Mouse (Mus musculus) heart, postnatal 0 days (tissue): Measurements from ENCODE around the gene Mafb. TPM values are rescaled to one million over a fixed set of nuclear protein-coding genes. Genes with fewer than 3 reads are reported as not detected.

Experiments
- ATAC-seq: fragments of 200-750 bp; cut with Nextera tagmentation; 2 replicates; pipeline ENCODE4 v1.8.0; 2017; ENCODE audit warnings: low read depth, moderate number of reproducible peaks, moderate library complexity; ENCODE audit not compliant: insufficient read depth
- DNase-seq: peaks from one replicate; pipeline ENCODE4 v3.0.0-alpha.2; 2016; ENCODE audit warnings: low spot score
- H3K27ac ChIP-seq: fragments of 300-500 bp; sonication (generic); 2 replicates; pipeline ENCODE4 v1.5.1; 2014; ENCODE audit warnings: low read depth, mild to moderate bottlenecking
- H3K27me3 ChIP-seq: fragments of 300-500 bp; sonication (generic); 2 replicates; pipeline ENCODE4 v1.6.1; 2014; ENCODE audit warnings: low read length, mixed read lengths; ENCODE audit not compliant: control insufficient read depth, insufficient read depth
- H3K36me3 ChIP-seq: fragments of 300-500 bp; sonication (generic); replicated peaks from 2 replicates; pipeline ENCODE4 v1.6.1; 2014; ENCODE audit warnings: low read length, mixed read lengths; ENCODE audit not compliant: control insufficient read depth, insufficient read depth
- H3K4me1 ChIP-seq: fragments of 300-500 bp; sonication (generic); 2 replicates; pipeline ENCODE4 v1.6.1; 2014; ENCODE audit warnings: antibody characterized with exemption; ENCODE audit not compliant: control insufficient read depth, insufficient read depth
- H3K4me2 ChIP-seq: fragments of 300-500 bp; sonication (generic); 2 replicates; pipeline ENCODE4 v1.6.1; 2014; ENCODE audit warnings: low read depth, mild to moderate bottlenecking, low read length, moderate library complexity
- H3K4me3 ChIP-seq: fragments of 300-500 bp; sonication (generic); 2 replicates; pipeline ENCODE4 v1.5.1; 2014; ENCODE audit warnings: low read depth, low read length
- H3K9ac ChIP-seq: fragments of 300-500 bp; sonication (generic); replicated peaks from 2 replicates; pipeline ENCODE4 v1.6.1; 2014; ENCODE audit warnings: low read depth, low read length, mixed read lengths
- H3K9me3 ChIP-seq: fragments of 300-500 bp; sonication (generic); replicated peaks from 2 replicates; pipeline ENCODE4 v1.6.1; 2016; ENCODE audit warnings: low read length; ENCODE audit not compliant: control insufficient read depth
- CTCF ChIP-seq: IDR thresholded peaks from 2 replicates; pipeline ENCODE4 v1.5.1; 2016; ENCODE audit warnings: antibody characterized with exemption, control low read depth, low read depth
- EP300 ChIP-seq: IDR thresholded peaks from 2 replicates; pipeline ENCODE4 v1.6.1; 2016; ENCODE audit warnings: antibody characterized with exemption, low read depth
- WGBS: fragments of 180-500 bp; shearing (Covaris S2); extraction: QIAGEN DNeasy Blood & Tissue Kit; methylation state at CpG from one replicate; pipeline ENCODE4 v1.1.7; 2014; 5-methylcytosine and 5-hydroxymethylcytosine counted together
- polyA plus RNA-seq: library from polyadenylated mRNA; unstranded; fragments of >200 nt; fragmentation: Nextera tagmentation; extraction: Ambion mirVana; gene quantifications from 2 replicates; pipeline ENCODE4 v1.2.1, GENCODE M21; 2015
- total RNA-seq: library from RNA; depleted of rRNA; stranded (reverse); fragments of >200 nt; gene quantifications from 2 replicates; pipeline ENCODE4 v1.2.3, GENCODE M21; 2014; ENCODE audit warnings: low replicate concordance

Mafb gene
- total and polyA plus RNA-seq, 2 experiments from 2014 or later = 4.5 to 4.8 TPM

GRCm38 (mm10) chr2:160348072-160348604 lies 18.7 kb downstream of the Mafb start:
- no peaks in the 10 kb centered on the region for H3K9me3 ChIP-seq
- DNase-seq (no peak), ATAC-seq (no peak)
- H3K9ac ChIP-seq = no peak overlapping the region
- H3K27me3 ChIP-seq = no peaks in the 10 kb centered on the region
- H3K27ac ChIP-seq = no peak overlapping the region
- peaks cover 5% of the 10 kb centered on the region; the same call in 1 of the 2 replicates for H3K4me1 ChIP-seq
- 69% methylated on average over 4 of the region's 4 CpGs for WGBS
- H3K4me3 ChIP-seq = no peak overlapping the region
- no peak overlapping the region for H3K4me2 ChIP-seq
- H3K36me3 ChIP-seq = no peaks in the 10 kb centered on the region
- TF ChIP-seq CTCF (no peak), EP300 (no peak)

- no peak for ATAC-seq
- Histone ChIP-seq H3K4me1 (no peaks in the 10 kb centered on the region), H3K36me3 (no peaks in the 10 kb centered on the region), H3K27ac (no peak overlapping the region), H3K4me2 (no peak overlapping the region), H3K27me3 (no peaks in the 10 kb centered on the region), H3K4me3 (no peak overlapping the region), H3K9me3 (no peaks in the 10 kb centered on the region), H3K9ac (no peak overlapping the region)
- TF ChIP-seq CTCF = no peak
- no peak for TF ChIP-seq EP300
- DNase-seq = no peak
Observed at GRCm38 (mm10) chr2:160345644-160346043, 21.2 kb downstream of the Mafb start.

GRCm38 (mm10) chr2:160340121-160340520 lies 26.7 kb downstream of the Mafb start:
- Histone ChIP-seq H3K36me3 (no peaks in the 10 kb centered on the region), H3K4me3 (no peak overlapping the region), H3K4me1 (0 out of 2 replicates have a peak, but pooled peaks cover 1% of the 10 kb centered on the region), H3K9me3 (no peaks in the 10 kb centered on the region), H3K27ac (no peak overlapping the region), H3K27me3 (no peaks in the 10 kb centered on the region), H3K9ac (no peak overlapping the region), H3K4me2 (no peak overlapping the region)
- ATAC-seq (no peak), DNase-seq (no peak)
- no peak for TF ChIP-seq CTCF
- no peak for TF ChIP-seq EP300
- 62% methylated on average over 4 of the region's 4 CpGs for WGBS

GRCm38 (mm10) chr2:160339595-160339994 lies 27.3 kb downstream of the Mafb start:
- no peak overlapping the region for H3K4me3 ChIP-seq
- H3K4me2 ChIP-seq = no peak overlapping the region
- WGBS = 87% methylated on average over 5 of the region's 5 CpGs
- H3K9ac ChIP-seq = no peak overlapping the region
- no peak for ATAC-seq
- TF ChIP-seq EP300 (no peak), CTCF (no peak)
- 0 out of 2 replicates have a peak, but pooled peaks cover 6% of the 10 kb centered on the region for H3K4me1 ChIP-seq
- H3K36me3 ChIP-seq = no peaks in the 10 kb centered on the region
- H3K9me3 ChIP-seq = no peaks in the 10 kb centered on the region
- H3K27me3 ChIP-seq = no peaks in the 10 kb centered on the region
- no peak overlapping the region for H3K27ac ChIP-seq
- no peak for DNase-seq

GRCm38 (mm10) chr2:160336053-160336452 lies 30.8 kb downstream of the Mafb start:
- 0 out of 2 replicates have a peak, but pooled peaks cover 14% of the 10 kb centered on the region for H3K4me1 ChIP-seq
- no peaks in the 10 kb centered on the region for H3K9me3 ChIP-seq
- H3K36me3 ChIP-seq = no peaks in the 10 kb centered on the region
- no peak overlapping the region for H3K27ac ChIP-seq
- ATAC-seq (no peak), DNase-seq (no peak)
- H3K9ac ChIP-seq = no peak overlapping the region
- no peak overlapping the region for H3K4me3 ChIP-seq
- TF ChIP-seq CTCF = no peak
- no peak for TF ChIP-seq EP300
- WGBS = 38% methylated on average over 2 of the region's 2 CpGs
- no peak overlapping the region for H3K4me2 ChIP-seq
- H3K27me3 ChIP-seq = no peaks in the 10 kb centered on the region

GRCm38 (mm10) chr2:160335043-160335442 lies 31.8 kb downstream of the Mafb start:
- no peak for DNase-seq
- Histone ChIP-seq H3K27ac (no peak overlapping the region), H3K4me2 (no peak overlapping the region), H3K36me3 (no peaks in the 10 kb centered on the region), H3K4me1 (0 out of 2 replicates have a peak, but pooled peaks cover 14% of the 10 kb centered on the region), H3K9me3 (no peaks in the 10 kb centered on the region), H3K4me3 (no peak overlapping the region), H3K27me3 (no peaks in the 10 kb centered on the region), H3K9ac (no peak overlapping the region)
- TF ChIP-seq CTCF = no peak
- no peak for TF ChIP-seq EP300
- WGBS = 40% methylated on average over 1 of the region's 1 CpGs
- no peak for ATAC-seq
